Mouse (Mus musculus): ENCODE data around the gene Kif17.
"Not testable (repeated sequence)": the region's sequence is repeated elsewhere in the genome, so short reads cannot be mapped to it uniquely, and the experiment has no call there.

Gene Kif17

DNA sequence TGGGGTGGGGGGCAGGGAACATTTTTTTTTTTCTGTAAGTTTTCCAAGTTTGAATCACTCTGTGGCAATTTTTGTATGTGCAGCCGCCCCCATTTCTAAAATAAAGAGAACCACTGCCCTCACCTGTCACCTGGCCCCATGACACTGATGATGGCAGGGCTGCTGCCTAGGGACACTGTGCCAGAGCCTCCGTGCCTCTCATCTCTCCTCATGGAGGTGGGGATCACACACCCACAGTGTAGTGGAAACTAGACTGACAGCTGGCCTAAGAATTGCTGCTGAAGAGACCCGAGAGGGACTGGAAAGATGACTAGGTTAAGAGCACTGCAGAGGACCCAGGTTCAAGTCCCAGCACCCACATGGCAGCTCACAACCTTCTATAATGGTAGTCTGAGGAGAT lies 61.9 kb downstream of the Kif17 start:
- DNase-seq (ENCODE audit: extremely low read depth, low read depth), result no peak

DNA sequence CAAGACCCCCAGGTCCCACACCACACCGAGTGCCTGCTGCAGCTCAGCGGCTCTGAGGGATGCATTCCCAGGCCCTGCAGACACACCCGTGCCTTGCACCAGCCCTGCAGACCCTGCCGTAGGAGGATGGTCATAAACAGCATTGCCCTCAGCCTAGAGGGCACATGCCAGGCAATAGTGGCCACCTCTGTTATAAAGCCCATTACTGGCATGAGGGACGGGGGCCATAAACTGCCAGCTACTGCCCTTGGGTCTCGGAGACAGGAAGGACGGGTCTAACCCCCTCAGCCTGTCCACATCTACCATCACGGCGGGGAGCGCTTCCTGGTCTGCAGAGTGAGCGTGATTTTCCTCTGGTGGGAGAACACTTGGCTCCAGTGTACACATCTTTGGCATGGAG lies 62.8 kb downstream of the Kif17 start:
- DNase-seq (ENCODE audit: extremely low read depth, low read depth), result no peak

DNA sequence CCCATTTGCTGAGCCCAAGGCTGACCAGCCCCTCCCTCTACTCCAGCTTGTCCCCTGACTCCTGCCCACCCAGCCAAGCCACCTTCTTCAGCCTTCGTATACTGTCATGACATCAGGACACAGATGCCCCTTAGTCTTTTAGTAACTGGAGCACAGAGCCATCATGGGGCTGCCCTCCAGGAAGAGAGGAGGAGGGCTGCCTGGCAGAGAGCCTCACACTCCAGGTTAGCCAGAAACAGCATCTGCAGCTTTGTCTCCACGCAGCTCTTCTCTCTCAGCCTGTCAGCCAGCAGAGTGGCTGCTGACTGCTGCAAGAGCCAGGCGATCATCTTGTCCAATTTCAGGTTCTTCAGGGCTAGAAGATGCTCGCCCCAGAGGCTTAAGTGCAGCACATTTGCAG lies 63.6 kb downstream of the Kif17 start:
- DNase-seq (ENCODE audit: extremely low read depth, low read depth), result no peak

DNA sequence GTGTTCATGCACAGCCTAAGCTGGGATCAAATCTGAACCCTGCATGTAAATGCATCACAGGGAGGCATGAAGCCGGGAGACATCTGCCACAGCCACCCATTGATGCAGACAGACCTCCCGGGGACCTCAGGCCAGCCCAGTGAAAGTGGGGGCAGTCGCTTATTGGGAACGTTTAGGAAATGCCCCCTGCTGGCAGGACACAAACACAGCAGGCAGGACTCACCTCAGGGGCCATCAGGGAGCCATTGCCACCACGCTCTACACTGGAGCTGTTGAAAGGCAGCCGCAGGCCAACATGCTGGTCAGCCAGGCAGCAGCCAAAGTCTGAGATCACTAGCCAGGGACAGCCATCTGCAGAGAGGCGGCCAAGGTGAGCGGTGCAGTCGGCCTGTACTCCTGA lies 65.5 kb downstream of the Kif17 start:
- DNase-seq (ENCODE audit: extremely low read depth, low read depth), result no peak

DNA sequence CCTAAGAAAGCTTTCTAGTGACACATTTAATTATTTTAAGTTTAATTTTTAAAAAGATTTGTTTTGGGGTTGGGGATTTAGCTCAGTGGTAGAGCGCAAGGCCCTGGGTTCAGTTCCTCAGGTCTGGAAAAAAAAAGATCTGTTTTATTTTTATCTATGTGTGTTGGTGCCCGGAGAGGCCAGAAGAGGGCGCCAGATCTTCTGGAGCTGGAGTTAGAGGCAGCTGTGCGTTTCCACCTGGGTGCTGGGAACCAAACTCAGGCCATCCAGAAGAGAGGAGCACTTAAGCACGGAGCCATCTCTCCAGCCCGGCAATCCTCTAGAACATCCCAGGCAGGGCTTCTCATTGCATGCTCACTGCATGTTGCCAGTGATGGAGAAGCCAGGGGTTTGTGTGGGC lies 66.1 kb downstream of the Kif17 start:
- DNase-seq (ENCODE audit: extremely low read depth, low read depth), result no peak

DNA sequence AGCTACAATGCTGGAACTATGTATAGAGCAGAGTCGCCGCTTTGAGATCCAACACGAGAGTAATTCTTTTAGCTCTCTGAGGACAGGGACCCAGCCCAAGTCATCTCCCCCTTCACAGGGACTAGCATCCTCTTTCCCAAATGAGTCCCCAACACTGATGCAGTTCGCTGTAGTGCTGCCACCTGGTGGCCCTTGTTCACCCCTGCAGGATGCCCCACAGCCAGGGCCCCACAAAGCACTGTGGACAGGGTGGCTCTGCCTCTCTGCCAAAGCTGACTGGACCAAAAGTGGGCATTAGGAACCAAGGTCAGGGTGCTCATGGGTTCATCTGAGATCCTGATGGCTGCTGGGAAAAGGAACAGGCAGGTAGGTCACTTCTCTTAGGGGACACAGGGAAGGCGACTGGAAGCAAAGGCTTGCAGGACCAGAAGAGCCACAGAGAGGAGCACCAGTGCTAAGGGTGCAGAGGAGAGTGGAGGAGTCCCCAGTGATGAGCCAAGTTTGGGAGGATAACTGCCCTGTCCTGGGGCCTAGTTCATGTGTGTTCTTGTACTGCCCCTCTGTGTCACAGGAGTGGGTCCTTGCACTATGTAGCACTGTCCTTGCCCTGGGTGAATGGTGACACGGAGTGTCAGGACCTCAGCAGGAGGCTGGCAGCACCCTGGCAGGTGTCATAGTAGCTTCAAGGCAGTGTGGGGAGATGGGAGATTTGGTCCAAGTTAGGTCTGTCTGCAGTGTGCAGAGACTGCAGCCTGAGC lies 68.5 kb downstream of the Kif17 start:
- no peak for DNase-seq (ENCODE audit: extremely low read depth, low read depth)

DNA sequence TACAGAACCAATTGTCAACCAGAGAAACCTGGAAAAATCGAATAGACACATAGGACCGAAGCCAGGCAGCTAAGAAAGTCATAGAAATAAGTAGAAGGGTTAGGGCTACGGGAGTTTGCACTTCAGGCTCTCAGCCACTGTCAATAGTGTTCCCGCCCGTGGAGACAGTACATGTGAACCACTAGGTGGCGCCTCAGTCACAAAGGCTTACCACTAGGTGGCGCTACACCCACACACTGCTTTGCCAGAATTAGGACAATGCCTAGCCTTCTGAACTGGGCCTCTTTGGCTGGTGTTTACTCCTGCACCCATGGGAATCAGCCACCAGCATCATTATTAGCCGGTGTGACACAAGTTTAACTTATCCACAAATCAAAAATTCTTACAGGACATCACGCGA lies 69.3 kb downstream of the Kif17 start:
- DNase-seq (ENCODE audit: extremely low read depth, low read depth), result no peak

DNA sequence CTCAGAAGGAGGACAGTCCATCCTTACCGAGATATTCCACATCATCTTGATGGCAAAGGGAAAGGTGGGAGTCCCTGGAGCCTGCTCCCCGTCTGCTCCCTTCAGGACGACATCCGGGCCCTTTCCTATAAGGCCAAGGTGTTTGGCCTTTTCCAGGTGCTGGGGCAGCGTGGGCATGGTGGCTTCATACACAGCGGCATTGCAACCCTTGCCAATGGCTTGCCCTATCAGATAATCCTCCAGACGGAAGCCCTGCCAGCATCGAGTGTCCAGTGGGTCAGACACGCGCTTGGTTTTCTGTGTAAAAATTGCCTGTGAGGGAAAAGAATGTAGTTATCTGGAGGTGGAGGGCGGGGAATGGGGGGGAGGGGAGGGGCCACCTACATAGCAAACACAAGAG lies 70.5 kb downstream of the Kif17 start:
- DNase-seq (ENCODE audit: extremely low read depth, low read depth), result no peak

DNA sequence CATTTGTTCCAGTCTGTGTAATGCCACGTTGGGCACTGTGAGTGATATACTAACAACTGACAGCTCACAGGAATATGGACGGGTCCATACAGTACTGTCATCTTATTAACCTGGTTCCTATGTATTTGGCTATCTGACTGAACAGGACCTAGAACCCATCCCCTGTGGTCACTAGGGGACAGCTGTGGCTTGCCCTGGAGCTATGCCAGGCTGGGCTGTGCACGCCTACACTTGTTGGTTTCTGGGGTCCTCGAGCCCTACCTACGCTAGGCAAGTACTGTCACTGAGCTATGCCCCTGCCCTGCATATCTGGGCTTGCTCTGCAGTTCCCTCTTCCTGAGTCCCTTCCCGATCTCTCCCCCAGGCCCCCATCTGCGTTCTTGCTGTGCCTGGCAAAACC lies 71.3 kb downstream of the Kif17 start:
- DNase-seq (ENCODE audit: extremely low read depth, low read depth), result no peak

DNA sequence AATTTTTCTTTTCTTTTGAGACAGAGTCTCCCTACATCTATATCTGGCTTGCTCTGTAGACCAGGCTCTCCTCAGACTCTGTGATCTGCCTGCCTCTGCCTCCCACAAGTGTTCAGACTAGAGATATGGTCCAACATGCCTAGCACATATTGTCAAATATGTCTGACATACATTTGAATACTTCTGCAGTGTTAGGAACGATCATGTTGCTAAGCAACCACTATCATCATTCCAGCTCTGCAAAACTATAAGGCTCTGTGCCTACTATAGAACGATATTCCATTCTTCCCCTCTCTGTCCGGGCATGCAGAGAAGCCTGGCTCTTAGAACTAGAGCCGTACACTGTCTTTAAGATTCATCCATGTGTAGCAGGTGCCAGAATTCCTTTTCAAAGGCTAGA lies 72.5 kb downstream of the Kif17 start:
- no peak for DNase-seq (ENCODE audit: extremely low read depth, low read depth)

DNA sequence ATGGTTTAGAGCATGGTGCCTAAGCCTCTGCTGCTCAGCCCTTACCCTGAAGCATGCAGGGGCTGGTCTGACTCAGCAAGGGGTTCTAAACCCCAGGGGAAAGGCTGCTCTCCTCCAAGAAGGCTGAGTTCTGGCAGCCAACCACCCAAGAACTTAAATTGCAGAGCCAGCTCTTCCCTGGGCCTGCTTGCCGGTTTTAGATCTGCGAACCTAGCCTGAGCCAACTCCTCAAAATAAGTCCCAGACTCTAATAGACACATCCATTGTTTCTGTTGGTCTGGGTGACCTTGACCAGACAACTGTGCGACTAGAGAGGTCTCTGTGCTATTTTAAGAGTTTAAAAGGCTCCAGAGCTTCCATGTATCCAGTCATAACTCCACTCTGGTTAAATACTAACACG lies 73.5 kb downstream of the Kif17 start:
- no peak for DNase-seq (ENCODE audit: extremely low read depth, low read depth)

DNA sequence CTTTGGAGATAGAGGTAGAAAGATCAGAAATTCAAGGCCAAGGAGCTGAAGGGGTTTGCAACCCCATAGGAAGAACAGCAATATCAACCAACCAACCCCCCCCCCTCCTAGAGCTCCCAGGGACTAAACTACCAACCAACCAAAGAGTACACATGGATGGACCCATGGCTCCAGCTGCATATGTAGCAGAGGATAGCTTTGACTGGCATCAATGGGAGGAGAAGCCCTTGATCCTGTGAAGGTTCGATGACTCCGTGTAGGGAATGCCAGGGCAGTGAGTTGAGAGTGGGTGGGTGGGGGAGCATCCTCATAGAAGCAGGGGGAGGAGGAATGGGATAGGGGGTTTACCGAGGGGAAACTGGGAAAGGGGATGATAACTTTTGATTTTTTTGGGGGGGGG lies 74.2 kb downstream of the Kif17 start:
- no peak for DNase-seq (ENCODE audit: extremely low read depth, low read depth)

DNA sequence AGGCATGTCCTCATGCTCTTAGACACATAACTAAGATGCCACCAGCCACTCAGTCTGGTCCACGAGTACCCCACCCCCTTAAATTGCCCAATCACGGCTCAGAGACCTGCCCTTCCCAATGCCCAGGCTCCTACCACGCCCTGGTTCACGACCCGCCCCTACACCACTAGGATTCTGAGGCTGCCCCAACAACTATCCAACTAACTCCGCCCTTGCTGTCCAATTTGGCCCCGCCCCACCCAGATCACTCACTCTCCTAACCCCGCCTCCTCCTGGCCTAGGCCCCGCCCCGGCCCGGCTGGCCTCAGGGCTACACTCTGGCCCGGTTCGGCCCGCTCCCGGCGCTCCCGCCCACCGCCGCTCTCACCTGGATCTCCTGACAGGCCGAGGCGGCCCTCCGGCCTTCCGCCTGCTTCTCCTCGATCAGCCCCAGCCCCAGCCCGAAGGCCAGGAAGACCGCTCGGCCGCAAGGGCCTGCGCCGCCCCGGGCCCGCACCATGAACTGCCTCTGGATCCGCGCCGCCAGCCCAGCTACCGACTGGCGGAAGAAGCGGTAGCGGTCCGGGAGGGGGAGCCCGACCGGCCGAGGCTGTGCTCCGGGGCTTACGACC lies 75.3 kb downstream of the Kif17 start:
- peak; percentile 47 for DNase-seq (ENCODE audit: extremely low read depth, low read depth)

DNA sequence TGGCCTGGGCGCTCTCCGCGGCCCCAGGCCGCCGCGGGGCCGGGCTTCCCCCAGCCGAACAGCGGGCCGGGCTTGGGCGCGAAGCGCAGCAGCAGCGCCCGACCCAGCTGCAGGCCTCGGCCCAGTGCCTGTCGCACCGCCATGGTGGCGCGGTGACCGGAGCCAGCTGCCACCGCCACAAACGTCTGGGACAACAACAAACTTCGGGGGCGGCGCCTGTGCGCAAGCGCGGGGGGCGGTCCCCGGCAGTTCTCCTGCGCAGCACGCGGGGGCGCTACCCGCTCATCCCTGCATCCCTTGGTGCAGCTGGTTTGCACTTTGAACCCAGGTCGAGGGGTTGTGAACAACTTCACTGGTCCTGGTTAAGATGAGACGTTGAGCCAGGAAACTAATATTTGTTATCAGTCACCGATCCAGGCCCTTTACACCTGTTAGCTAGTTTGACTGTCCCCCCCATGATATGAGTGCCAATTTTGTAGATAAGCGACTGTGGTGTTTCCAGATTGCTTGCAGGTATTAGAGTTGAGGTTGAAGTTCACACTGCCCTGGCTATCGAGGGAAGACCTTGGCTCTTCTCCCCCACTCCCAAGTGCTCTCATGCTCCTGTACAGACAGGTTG lies 76.0 kb downstream of the Kif17 start, which contains the start of gene Pink1:
Gene Pink1 (minus strand): TSS at position 231 of the 619 bp plus-strand sequence.
- no peak for DNase-seq (ENCODE audit: extremely low read depth, low read depth)

DNA sequence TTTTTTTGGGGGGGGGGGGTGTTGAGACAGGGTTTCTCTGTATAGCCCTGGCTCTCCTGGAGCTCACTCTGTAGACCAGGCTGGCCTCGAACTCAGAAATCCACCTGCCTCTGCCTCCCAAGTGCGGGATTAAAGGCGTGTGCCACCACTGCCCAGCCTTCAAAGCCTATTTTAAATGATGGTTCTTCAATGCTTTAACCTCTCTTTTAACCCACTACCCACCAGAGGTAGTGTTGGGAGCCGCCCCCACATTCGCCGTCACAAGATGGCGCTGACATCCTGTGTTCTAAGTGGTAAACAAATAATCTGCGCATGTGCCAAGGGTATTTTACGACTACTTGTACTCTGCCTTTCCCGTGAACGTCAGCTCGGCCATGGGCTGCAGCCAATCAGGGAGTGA lies 76.9 kb downstream of the Kif17 start:
- not testable (repeated sequence) for DNase-seq (ENCODE audit: extremely low read depth, low read depth)

DNA sequence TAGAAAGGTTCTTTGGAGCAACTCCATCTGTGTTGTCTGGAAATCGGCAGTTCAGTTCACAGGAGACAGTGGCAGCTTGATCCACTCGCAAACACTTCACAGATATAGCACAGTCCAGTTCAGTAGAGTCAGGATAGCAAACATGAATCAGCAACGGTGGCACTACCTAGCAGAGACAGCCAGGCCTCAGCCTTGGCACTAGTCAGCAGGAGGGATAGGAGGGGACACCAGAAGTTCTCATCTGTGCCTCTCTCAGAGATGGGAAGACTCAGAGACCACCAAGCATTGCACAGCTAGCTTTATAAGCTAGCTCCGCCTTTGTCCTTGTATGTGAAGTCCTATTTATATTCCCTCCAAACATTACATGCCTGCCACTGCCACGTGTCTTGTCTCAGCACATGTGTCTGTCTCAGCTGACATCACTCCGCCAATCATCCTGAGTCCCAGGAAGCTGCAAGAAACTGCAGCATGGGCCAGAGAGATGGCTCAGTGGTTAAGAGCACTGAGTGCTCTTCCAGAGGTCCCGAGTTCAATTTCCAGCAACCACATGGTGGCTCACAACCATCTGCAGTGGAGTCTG lies 77.7 kb downstream of the Kif17 start:
- DNase-seq (ENCODE audit: extremely low read depth, low read depth), result no peak

DNA sequence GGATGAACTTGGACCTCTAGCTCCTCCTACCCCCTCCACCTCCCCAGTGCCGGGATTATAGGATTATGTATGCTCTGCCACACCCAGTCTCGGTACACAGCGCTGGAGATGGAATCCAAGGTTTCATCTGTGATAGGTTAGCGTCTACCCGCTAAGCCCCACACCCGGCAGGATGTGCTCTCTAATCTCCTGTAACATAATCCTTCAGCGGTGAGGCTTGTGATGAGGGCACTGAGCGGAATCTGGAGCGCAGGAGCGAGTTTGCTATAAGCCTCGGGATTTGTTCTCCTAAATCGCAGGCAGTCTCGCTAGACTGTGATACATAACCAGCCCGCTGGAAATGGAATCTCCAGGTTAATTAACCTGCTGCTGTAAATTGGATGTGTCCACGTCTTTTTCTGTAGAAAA lies 80.0 kb downstream of the Kif17 start:
- DNase-seq (ENCODE audit: extremely low read depth, low read depth), result no peak

DNA sequence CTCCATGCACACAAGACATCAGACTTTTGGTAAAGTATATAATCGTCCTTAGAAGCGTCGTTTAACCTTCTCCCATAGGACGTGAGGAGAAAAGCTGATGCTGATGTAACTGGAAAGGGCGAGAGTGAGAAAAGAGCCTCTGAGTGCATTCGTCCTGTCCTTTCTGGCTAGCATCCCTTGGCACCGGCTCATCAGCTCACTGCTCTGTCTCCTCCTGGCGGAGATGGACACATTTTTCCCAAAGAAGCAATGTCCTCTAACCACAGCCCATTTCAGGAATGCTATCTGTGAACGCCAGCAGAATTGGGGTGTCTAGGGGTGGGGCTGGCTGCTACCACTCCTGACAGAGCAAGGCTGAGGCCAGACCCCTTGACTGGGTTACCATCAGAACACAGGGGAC lies 81.4 kb downstream of the Kif17 start:
- DNase-seq (ENCODE audit: extremely low read depth, low read depth), result no peak

DNA sequence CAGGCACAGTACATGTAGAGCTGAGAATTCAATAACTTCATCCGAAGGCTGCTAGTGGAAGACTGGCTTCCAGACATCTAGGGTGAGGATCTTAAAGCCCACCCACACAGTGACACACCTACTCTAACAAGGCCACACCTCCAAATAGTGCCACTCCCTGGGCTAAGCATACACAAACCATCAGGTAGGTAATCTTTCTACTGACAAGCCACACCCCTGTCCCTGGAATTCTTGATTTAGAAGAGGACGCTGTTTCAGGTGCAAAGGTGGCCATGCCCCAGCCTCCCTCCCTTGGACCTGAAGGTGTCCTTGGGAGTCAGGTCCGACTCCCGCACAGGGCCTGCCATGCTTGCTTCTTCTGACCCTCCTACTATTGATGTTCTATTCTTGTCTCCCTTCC lies 82.9 kb downstream of the Kif17 start:
- no peak for DNase-seq (ENCODE audit: extremely low read depth, low read depth)

DNA sequence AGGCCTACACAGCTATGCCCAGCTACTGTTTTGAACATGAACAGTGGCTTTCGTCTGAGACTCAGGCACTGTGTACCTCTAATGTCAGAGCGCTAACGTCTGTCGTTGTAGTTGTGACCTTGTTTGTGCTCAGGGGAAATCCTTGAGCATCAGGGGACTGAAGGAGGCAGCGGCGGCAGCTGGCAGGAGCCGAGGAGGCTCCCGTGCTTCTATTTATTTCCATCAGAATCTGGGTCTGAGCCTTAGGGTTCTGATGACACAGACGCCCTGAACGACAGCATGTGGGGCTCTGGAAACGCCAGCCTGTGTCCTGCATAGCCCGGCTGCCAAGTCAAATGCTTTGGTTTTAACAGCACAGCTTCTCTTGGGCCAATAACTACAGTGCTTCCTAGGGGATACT lies 84.8 kb downstream of the Kif17 start:
- DNase-seq (ENCODE audit: extremely low read depth, low read depth), result no peak

DNA sequence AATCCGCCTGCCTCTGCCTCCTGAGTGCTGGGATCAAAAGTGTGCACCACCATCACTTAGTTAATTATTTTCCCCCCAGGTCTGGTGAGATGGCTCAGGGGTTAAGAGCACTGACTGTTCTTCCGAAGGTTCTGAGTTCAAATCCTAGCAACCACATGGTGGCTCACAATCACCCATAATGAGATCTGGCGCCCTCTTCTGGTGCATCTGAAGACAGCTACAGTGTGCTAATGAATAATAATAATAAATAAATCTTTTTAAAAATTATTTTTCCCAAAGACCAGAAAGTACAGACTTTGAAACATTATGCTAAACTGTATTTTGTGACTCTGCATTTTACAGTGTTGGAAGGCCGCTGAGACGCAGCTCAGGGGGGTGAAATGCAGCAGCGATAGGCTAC lies 85.4 kb downstream of the Kif17 start:
- DNase-seq (ENCODE audit: extremely low read depth, low read depth), result no peak

DNA sequence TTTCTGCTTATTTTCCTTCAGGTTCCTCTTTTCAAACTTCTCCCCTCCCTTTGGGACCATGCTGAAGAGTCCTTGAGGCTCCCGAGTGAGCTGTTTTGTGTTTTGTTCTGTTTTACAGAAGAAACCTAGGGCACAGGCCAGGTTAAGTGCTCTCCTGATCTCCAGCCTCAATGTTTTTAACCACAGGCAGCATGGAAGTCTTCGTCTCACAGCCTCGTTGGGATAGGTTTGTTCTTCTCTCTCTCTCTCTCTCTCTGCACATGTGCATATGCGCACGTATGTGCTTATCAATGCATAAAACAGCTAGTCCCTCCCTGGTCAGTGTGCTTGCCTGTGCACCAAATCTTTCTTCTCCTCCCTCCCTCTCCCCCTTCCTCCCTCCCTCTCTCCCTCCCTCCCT lies 86.6 kb downstream of the Kif17 start:
- peak; percentile 66 for DNase-seq (ENCODE audit: extremely low read depth, low read depth)

DNA sequence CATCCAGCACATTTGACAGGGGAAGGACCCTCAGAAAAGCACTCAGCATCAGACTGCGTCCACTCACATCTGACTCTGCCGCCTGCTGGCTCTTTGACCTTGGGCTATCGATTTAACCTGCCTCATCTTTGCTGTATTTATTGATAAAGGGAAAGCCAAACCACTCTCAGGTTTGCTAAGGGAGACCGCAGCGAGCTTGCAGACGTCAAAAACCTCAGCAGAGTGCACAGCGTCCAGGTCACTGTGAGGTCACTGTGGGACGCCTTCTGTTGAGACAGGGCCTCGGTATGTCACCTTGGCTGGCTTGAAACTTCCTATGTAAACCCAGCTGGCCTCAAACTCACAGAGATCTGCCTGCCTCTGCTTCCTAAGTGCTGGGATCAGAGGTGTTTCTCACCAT lies 87.1 kb downstream of the Kif17 start:
- no peak for DNase-seq (ENCODE audit: extremely low read depth, low read depth)

All from MEL-GATA-1-ER (cell line).